Mouse (Mus musculus): ENCODE data around the gene Apbb1ip. TPM values are rescaled to one million over a fixed set of nuclear protein-coding genes. Genes with fewer than 3 reads are reported as not detected.
"Not testable (repeated sequence)": the region's sequence is repeated elsewhere in the genome, so short reads cannot be mapped to it uniquely, and the experiment has no call there.

Gene Apbb1ip
- polyA plus RNA-seq, 1 experiment = 36.6 TPM

DNA sequence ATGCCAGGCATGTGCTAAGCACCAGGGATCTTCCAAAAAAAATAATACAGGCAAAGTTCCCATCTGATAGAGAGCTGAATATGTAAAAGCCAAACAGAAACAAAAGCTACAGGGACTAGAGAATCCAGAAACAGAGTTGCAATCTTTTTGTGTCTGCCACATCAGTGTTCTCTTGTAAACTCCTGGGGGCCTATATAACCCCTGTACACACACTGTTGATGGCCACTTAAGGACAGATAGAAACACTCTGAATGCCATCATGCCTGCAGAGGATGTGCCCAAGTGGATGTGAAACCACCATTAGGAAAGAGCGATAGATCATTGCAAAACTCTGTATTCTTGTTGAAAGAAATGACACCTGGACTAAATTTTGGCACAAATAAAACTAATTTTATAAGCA, 91.9 kb downstream of the Apbb1ip start:
- Histone ChIP-seq H3K4me1 (peaks cover 7% of the 10 kb centered on the region), H3K36me3 (replicated peaks; ENCODE audit: low read length) (peaks cover 55% of the 10 kb centered on the region), H3K9me3 (no peaks in the 10 kb centered on the region), H3K27me3 (replicated peaks) (no peaks in the 10 kb centered on the region), H3K4me3 (replicated peaks) (no peak overlapping the region)
- TF ChIP-seq FLI1 (IDR thresholded peaks at IDR 0.05; ENCODE audit: low read length) (no peak), GATA1 (IDR thresholded peaks at IDR 0.05; ENCODE audit: borderline replicate concordance, low read length) (no peak)

DNA sequence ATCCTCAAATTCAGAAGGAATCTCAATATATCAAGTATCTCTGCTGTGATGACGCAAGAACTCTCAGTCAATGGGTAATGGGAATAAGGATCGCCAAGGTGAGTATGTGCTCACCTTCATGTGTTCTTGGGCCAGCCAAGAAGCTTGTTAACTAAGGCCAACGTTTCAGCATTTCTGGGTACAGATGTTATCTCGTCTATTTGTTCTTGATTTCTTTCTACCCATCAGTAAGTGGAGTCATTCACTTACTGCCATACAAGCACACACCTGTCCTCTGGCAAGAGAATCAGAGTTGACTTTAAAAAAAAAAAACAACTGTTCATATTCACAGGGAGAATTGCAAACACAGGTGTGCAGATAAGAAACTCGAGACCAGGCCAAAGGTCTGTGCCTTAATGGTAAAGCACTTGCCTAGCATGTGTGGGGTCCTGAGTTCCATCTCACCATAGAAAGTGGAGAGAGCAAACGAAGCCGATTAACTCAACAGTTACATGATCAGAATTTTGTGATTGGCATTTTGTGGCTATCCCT, 93.1 kb downstream of the Apbb1ip start:
- H3K4me3 ChIP-seq (replicated peaks) = no peak overlapping the region
- peaks cover 60% of the 10 kb centered on the region for H3K36me3 ChIP-seq (replicated peaks; ENCODE audit: low read length)
- H3K4me1 ChIP-seq = no peaks in the 10 kb centered on the region; the same call in 1 of the 2 replicates
- TF ChIP-seq GATA1 (IDR thresholded peaks at IDR 0.05; ENCODE audit: borderline replicate concordance, low read length) (no peak), FLI1 (IDR thresholded peaks at IDR 0.05; ENCODE audit: low read length) (no peak)
- H3K9me3 ChIP-seq = no peaks in the 10 kb centered on the region
- no peaks in the 10 kb centered on the region for H3K27me3 ChIP-seq (replicated peaks)

DNA sequence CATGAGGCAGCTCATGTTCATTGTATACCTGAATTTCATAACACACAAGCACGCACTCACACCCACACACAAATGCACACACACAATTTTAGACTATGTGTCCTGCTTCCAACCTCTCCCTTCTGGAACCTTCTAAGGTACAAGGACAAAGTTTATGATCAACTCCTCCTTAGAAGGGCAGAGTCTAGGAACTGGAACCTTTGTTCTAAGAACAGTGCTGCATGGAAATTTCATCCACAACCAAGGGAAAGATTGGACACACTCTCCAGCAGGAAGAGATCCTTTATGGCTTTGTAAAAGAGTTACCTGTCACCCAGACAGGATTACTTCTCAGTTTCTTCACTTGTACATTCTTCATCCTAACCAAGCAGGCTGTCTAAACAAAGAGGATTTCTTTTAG, 99.3 kb downstream of the Apbb1ip start:
- TF ChIP-seq GATA1 (IDR thresholded peaks at IDR 0.05; ENCODE audit: borderline replicate concordance, low read length) = no peak
- no peak for TF ChIP-seq FLI1 (IDR thresholded peaks at IDR 0.05; ENCODE audit: low read length)
- Histone ChIP-seq H3K4me3 (replicated peaks) (no peak overlapping the region), H3K27me3 (replicated peaks) (no peaks in the 10 kb centered on the region), H3K4me1 (peaks cover 5% of the 10 kb centered on the region), H3K36me3 (replicated peaks; ENCODE audit: low read length) (peaks cover 58% of the 10 kb centered on the region), H3K9me3 (no peaks in the 10 kb centered on the region)

- peaks cover 45% of the 10 kb centered on the region for H3K36me3 ChIP-seq (replicated peaks; ENCODE audit: low read length)
- H3K4me1 ChIP-seq = peaks cover 5% of the 10 kb centered on the region
- H3K9me3 ChIP-seq = no peaks in the 10 kb centered on the region
- no peak overlapping the region for H3K4me3 ChIP-seq (replicated peaks)
- no peaks in the 10 kb centered on the region for H3K27me3 ChIP-seq (replicated peaks)
- TF ChIP-seq GATA1 (IDR thresholded peaks at IDR 0.05; ENCODE audit: borderline replicate concordance, low read length) (no peak), FLI1 (IDR thresholded peaks at IDR 0.05; ENCODE audit: low read length) (no peak)
Observed at GRCm38 (mm10) chr2:22874628-22875027, 100.7 kb downstream of the Apbb1ip start.

GRCm38 (mm10) chr2:22876614-22877013, 102.7 kb downstream of the Apbb1ip start:
- Histone ChIP-seq H3K4me3 (replicated peaks) (no peak overlapping the region), H3K9me3 (no peaks in the 10 kb centered on the region), H3K36me3 (replicated peaks; ENCODE audit: low read length) (peaks cover 33% of the 10 kb centered on the region), H3K4me1 (peaks cover 5% of the 10 kb centered on the region), H3K27me3 (replicated peaks) (no peaks in the 10 kb centered on the region)
- TF ChIP-seq FLI1 (IDR thresholded peaks at IDR 0.05; ENCODE audit: low read length) (no peak), GATA1 (IDR thresholded peaks at IDR 0.05; ENCODE audit: borderline replicate concordance, low read length) (no peak)

- TF ChIP-seq GATA1 (IDR thresholded peaks at IDR 0.05; ENCODE audit: borderline replicate concordance, low read length) (no peak), FLI1 (IDR thresholded peaks at IDR 0.05; ENCODE audit: low read length) (no peak)
- H3K9me3 ChIP-seq = no peaks in the 10 kb centered on the region
- no peak overlapping the region for H3K4me3 ChIP-seq (replicated peaks)
- H3K4me1 ChIP-seq = peaks cover 5% of the 10 kb centered on the region
- peaks cover 15% of the 10 kb centered on the region for H3K36me3 ChIP-seq (replicated peaks; ENCODE audit: low read length)
- H3K27me3 ChIP-seq (replicated peaks) = no peaks in the 10 kb centered on the region
Observed at GRCm38 (mm10) chr2:22878781-22879180, 104.9 kb downstream of the Apbb1ip start.

DNA sequence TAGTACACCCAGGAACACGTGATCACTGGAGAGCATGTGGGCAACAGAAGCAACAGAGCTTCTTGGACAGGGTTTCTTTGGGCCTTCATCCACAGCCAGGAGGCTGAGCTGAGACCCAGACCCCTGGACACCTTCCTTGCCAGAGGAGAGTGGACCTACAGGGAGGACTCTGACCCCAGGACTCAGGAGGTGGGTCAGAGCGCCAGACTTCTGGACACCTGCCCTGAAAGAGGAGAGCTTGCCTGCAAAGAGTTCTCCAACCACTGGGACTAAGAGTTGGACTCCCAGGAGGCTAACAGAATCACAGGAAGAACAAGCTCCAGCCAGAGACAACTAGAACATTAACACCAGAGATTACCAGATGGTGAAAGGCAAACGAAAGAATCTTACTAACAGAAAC, 106.8 kb downstream of the Apbb1ip start:
- not testable (repeated sequence) for H3K36me3 ChIP-seq (replicated peaks; ENCODE audit: low read length); H3K4me1 ChIP-seq; H3K27me3 ChIP-seq (replicated peaks); H3K4me3 ChIP-seq (replicated peaks); H3K9me3 ChIP-seq

GRCm38 (mm10) chr2:22894932-22895281, 121.0 kb downstream of the Apbb1ip start:
- TF ChIP-seq GATA1 (IDR thresholded peaks at IDR 0.05; ENCODE audit: borderline replicate concordance, low read length) (no peak; the same call in 2 of the 3 replicates), FLI1 (IDR thresholded peaks at IDR 0.05; ENCODE audit: low read length) (no peak)
- peaks cover 8% of the 10 kb centered on the region for H3K36me3 ChIP-seq (replicated peaks; ENCODE audit: low read length)
- H3K4me3 ChIP-seq (replicated peaks) = peak overlapping the region; percentile 98
- no peaks in the 10 kb centered on the region for H3K27me3 ChIP-seq (replicated peaks)
- H3K4me1 ChIP-seq = peaks cover 41% of the 10 kb centered on the region
- H3K9me3 ChIP-seq = no peaks in the 10 kb centered on the region

DNA sequence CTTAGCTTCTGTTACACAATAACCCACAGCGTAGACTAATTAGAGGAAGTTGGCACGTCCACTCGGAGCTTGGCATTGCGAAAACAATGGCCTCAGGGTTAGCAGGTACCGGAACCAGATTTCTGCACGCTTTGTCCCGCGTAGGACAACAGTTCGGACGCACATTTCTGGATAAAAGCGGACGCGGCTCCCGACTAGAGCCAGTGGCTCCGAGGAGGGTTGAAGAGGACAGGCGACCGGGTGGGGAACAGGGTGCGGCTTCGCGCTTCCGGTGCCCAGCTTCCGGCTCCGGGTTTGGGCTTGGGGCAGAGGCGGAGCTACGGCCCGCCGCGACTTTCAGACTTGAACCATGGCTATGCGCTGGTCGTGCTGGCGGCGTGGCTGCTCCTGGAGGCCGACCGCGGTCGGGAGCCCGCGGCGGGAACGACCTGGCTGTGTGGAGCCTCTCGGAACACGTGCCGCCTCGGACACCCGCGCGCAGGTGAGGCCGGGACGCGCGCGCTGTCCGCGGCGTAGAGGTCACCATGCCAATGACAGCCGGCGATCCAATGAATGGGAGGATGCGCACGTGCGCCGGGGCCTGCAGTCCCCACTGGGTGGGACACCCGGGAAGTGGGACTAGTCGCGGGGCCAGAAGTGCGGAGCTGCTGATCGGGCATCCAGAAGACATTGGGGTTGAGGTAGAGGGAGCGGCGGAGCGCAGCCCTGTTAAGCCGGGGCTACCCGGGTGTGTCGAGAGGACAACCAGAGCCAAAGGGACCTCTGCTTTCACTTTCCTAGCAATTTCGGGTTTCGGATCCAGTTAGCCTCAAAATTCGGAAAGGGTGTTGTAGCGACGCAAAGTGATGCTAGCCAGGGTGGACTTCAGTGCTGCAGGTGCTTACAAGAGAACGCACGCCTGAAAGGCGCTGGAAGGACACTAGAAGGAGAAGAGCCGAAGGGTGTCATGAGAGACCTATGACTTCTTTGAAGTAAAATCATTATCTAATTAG, 121.7 kb downstream of the Apbb1ip start, which contains the start of gene Pdss1:
TSS of gene Pdss1 (plus strand) at position 241 of the 992 bp plus-strand sequence.
- Histone ChIP-seq H3K9me3 (no peaks in the 10 kb centered on the region), H3K27me3 (replicated peaks) (no peaks in the 10 kb centered on the region), H3K36me3 (replicated peaks; ENCODE audit: low read length) (peaks cover 15% of the 10 kb centered on the region), H3K4me1 (peaks cover 41% of the 10 kb centered on the region), H3K4me3 (replicated peaks) (peak within 1 kb of the TSS; percentile 98)
- no peak for TF ChIP-seq GATA1 (IDR thresholded peaks at IDR 0.05; ENCODE audit: borderline replicate concordance, low read length)
- peak; percentile 95; the same call in 1 of the 2 replicates for TF ChIP-seq FLI1 (IDR thresholded peaks at IDR 0.05; ENCODE audit: low read length)

DNA sequence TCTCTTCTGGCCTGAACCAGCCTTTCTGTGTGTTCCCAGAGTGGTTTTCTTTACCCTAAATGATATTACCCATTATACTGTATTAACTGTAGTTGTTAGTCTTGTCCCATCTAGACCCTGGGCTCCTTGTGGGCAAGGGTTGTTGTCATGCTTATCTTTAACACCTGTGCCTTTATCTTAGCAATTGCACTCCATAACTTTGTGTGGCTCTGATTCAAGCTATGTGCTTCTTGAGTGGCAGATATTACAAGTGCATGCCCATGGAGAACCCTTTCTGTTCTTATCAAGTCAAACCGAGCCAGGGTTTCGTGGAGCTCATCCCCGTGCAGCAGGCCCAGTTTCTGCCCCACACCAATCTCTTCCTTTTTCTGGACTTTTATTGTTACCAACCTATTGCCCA, 130.1 kb downstream of the Apbb1ip start:
- no peaks in the 10 kb centered on the region for H3K27me3 ChIP-seq (replicated peaks)
- TF ChIP-seq FLI1 (IDR thresholded peaks at IDR 0.05; ENCODE audit: low read length) = no peak
- TF ChIP-seq GATA1 (IDR thresholded peaks at IDR 0.05; ENCODE audit: borderline replicate concordance, low read length) = no peak
- peaks cover 88% of the 10 kb centered on the region for H3K36me3 ChIP-seq (replicated peaks; ENCODE audit: low read length)
- H3K4me3 ChIP-seq (replicated peaks) = no peak overlapping the region
- H3K4me1 ChIP-seq = peaks cover 10% of the 10 kb centered on the region
- H3K9me3 ChIP-seq = no peaks in the 10 kb centered on the region

All from megakaryocyte, embryonic 14.5 days (primary cell).